Mouse (Mus musculus): Measurements from ENCODE around the gene Pcolce2. TPM values are rescaled to one million over a fixed set of nuclear protein-coding genes. Genes with fewer than 3 reads are reported as not detected.

Pcolce2 gene
- polyA plus RNA-seq, 1 experiment from 2014 or later = 7.1 TPM

GRCm38 (mm10) chr9:95653363-95653762 lies 16.0 kb downstream of the Pcolce2 start:
- Histone ChIP-seq H3K4me1 (ENCODE audit: insufficient read depth) (no peaks in the 10 kb centered on the region), H3K36me3 (ENCODE audit: insufficient read depth) (no peaks in the 10 kb centered on the region), H3K4me3 (ENCODE audit: low read depth, low read length) (no peak overlapping the region), H3K27ac (ENCODE audit: low read depth) (no peak overlapping the region), H3K9me3 (ENCODE audit: low read depth, low read length) (no peaks in the 10 kb centered on the region), H3K4me2 (no peak overlapping the region), H3K27me3 (ENCODE audit: insufficient read depth, low read length) (no peaks in the 10 kb centered on the region), H3K9ac (no peak overlapping the region)
- ATAC-seq (ENCODE audit: insufficient read depth) (no peak), DNase-seq (no peak)
- WGBS = 70% methylated on average over 6 of the region's 6 CpGs
- no peak for TF ChIP-seq CTCF (IDR thresholded peaks at IDR 0.05; ENCODE audit: low read depth)

GRCm38 (mm10) chr9:95654356-95654755 lies 17.0 kb downstream of the Pcolce2 start:
- TF ChIP-seq CTCF (IDR thresholded peaks at IDR 0.05; ENCODE audit: low read depth) = no peak
- no peaks in the 10 kb centered on the region for H3K36me3 ChIP-seq (ENCODE audit: insufficient read depth)
- H3K27ac ChIP-seq (ENCODE audit: low read depth) = no peak overlapping the region
- ATAC-seq (ENCODE audit: insufficient read depth) (no peak), DNase-seq (no peak)
- H3K4me2 ChIP-seq = no peak overlapping the region
- no peaks in the 10 kb centered on the region for H3K27me3 ChIP-seq (ENCODE audit: insufficient read depth, low read length)
- no peaks in the 10 kb centered on the region for H3K4me1 ChIP-seq (ENCODE audit: insufficient read depth)
- no peak overlapping the region for H3K9ac ChIP-seq
- WGBS = 83% methylated on average over 5 of the region's 5 CpGs
- no peak overlapping the region for H3K4me3 ChIP-seq (ENCODE audit: low read depth, low read length)
- no peaks in the 10 kb centered on the region for H3K9me3 ChIP-seq (ENCODE audit: low read depth, low read length)

GRCm38 (mm10) chr9:95657941-95658340 lies 20.5 kb downstream of the Pcolce2 start:
- Histone ChIP-seq H3K4me1 (ENCODE audit: insufficient read depth) (no peaks in the 10 kb centered on the region), H3K9ac (no peak overlapping the region), H3K9me3 (ENCODE audit: low read depth, low read length) (no peaks in the 10 kb centered on the region), H3K4me3 (ENCODE audit: low read depth, low read length) (no peak overlapping the region), H3K4me2 (no peak overlapping the region), H3K27ac (ENCODE audit: low read depth) (no peak overlapping the region), H3K36me3 (ENCODE audit: insufficient read depth) (no peaks in the 10 kb centered on the region), H3K27me3 (ENCODE audit: insufficient read depth, low read length) (no peaks in the 10 kb centered on the region)
- WGBS = 87% methylated on average over 2 of the region's 2 CpGs
- ATAC-seq (ENCODE audit: insufficient read depth) (no peak), DNase-seq (no peak)
- TF ChIP-seq CTCF (IDR thresholded peaks at IDR 0.05; ENCODE audit: low read depth) = no peak

- WGBS = 51% methylated on average over 10 of the region's 10 CpGs
- no peak overlapping the region for H3K9ac ChIP-seq
- no peak overlapping the region for H3K27ac ChIP-seq (ENCODE audit: low read depth)
- H3K4me2 ChIP-seq = no peak overlapping the region
- H3K4me3 ChIP-seq (ENCODE audit: low read depth, low read length) = no peak overlapping the region
- H3K36me3 ChIP-seq (ENCODE audit: insufficient read depth) = no peaks in the 10 kb centered on the region
- H3K4me1 ChIP-seq (ENCODE audit: insufficient read depth) = 0 out of 2 replicates have a peak, but pooled peaks cover 6% of the 10 kb centered on the region
- ATAC-seq (ENCODE audit: insufficient read depth) (no peak), DNase-seq (peak; percentile 34)
- H3K27me3 ChIP-seq (ENCODE audit: insufficient read depth, low read length) = no peaks in the 10 kb centered on the region
- no peak for TF ChIP-seq CTCF (IDR thresholded peaks at IDR 0.05; ENCODE audit: low read depth)
- no peaks in the 10 kb centered on the region for H3K9me3 ChIP-seq (ENCODE audit: low read depth, low read length)
These were observed 27.0 kb downstream of the Pcolce2 start for GRCm38 (mm10) chr9:95664290-95664989.

GRCm38 (mm10) chr9:95665835-95666234 lies 28.4 kb downstream of the Pcolce2 start:
- H3K36me3 ChIP-seq (ENCODE audit: insufficient read depth) = no peaks in the 10 kb centered on the region
- peak; percentile 89 for ATAC-seq (ENCODE audit: insufficient read depth)
- H3K27ac ChIP-seq (ENCODE audit: low read depth) = no peak overlapping the region
- H3K27me3 ChIP-seq (ENCODE audit: insufficient read depth, low read length) = no peaks in the 10 kb centered on the region
- H3K4me3 ChIP-seq (ENCODE audit: low read depth, low read length) = no peak overlapping the region
- no peak overlapping the region for H3K9ac ChIP-seq
- peak; percentile 84 for DNase-seq
- no peak for TF ChIP-seq CTCF (IDR thresholded peaks at IDR 0.05; ENCODE audit: low read depth)
- no peaks in the 10 kb centered on the region for H3K9me3 ChIP-seq (ENCODE audit: low read depth, low read length)
- H3K4me1 ChIP-seq (ENCODE audit: insufficient read depth) = 0 out of 2 replicates have a peak, but pooled peaks cover 6% of the 10 kb centered on the region
- 56% methylated on average over 6 of the region's 6 CpGs for WGBS
- no peak overlapping the region for H3K4me2 ChIP-seq

- TF ChIP-seq CTCF (IDR thresholded peaks at IDR 0.05; ENCODE audit: low read depth) = no peak
- 39% methylated on average over 9 of the region's 9 CpGs for WGBS
- no peaks in the 10 kb centered on the region for H3K27me3 ChIP-seq (ENCODE audit: insufficient read depth, low read length)
- DNase-seq (peak; percentile 54), ATAC-seq (ENCODE audit: insufficient read depth) (no peak)
- H3K4me1 ChIP-seq (ENCODE audit: insufficient read depth) = 0 out of 2 replicates have a peak, but pooled peaks cover 6% of the 10 kb centered on the region
- no peaks in the 10 kb centered on the region for H3K9me3 ChIP-seq (ENCODE audit: low read depth, low read length)
- H3K36me3 ChIP-seq (ENCODE audit: insufficient read depth) = no peaks in the 10 kb centered on the region
- no peak overlapping the region for H3K4me3 ChIP-seq (ENCODE audit: low read depth, low read length)
- no peak overlapping the region for H3K9ac ChIP-seq
- no peak overlapping the region for H3K4me2 ChIP-seq
- H3K27ac ChIP-seq (ENCODE audit: low read depth) = no peak overlapping the region
These were observed 30.4 kb downstream of the Pcolce2 start for GRCm38 (mm10) chr9:95667836-95668235.

- no peak for TF ChIP-seq CTCF (IDR thresholded peaks at IDR 0.05; ENCODE audit: low read depth)
- no peak overlapping the region for H3K4me2 ChIP-seq
- H3K4me1 ChIP-seq (ENCODE audit: insufficient read depth) = 0 out of 2 replicates have a peak, but pooled peaks cover 6% of the 10 kb centered on the region
- ATAC-seq (ENCODE audit: insufficient read depth) (no peak), DNase-seq (no peak)
- H3K27ac ChIP-seq (ENCODE audit: low read depth) = no peak overlapping the region
- H3K9ac ChIP-seq = no peak overlapping the region
- no peaks in the 10 kb centered on the region for H3K27me3 ChIP-seq (ENCODE audit: insufficient read depth, low read length)
- no peak overlapping the region for H3K4me3 ChIP-seq (ENCODE audit: low read depth, low read length)
- H3K9me3 ChIP-seq (ENCODE audit: low read depth, low read length) = no peaks in the 10 kb centered on the region
- 60% methylated on average over 5 of the region's 5 CpGs for WGBS
- no peaks in the 10 kb centered on the region for H3K36me3 ChIP-seq (ENCODE audit: insufficient read depth)
These were observed 30.9 kb downstream of the Pcolce2 start for GRCm38 (mm10) chr9:95668306-95668705.
